ENCODE assay signal across 8 mouse cellular contexts in genomic region chr10:25199510-25200353, GRCm38 (mm10).
DNase-seq lines count a peak whose midpoint lies in the region; ATAC-seq lines count a peak whose summit lies in the region.

No protein-coding gene starts in this region.

- H3K4me3 ChIP-seq in liver, embryonic 16.5 days (ENCODE audit: low read depth, low read length), result peak overlapping the region; percentile 43
- H3K4me3 ChIP-seq in neural tube, embryonic 13.5 days, result peak overlapping the region; percentile 49

- DNase-seq in adrenal gland, adult (ENCODE audit: inconsistent age in 2 of 2, low spot score in 1 of 2), result peak; percentile 72 to 91
- DNase-seq in cerebellum, postnatal 25 days, result peak; percentile 91 to 92
- peak; percentile 47 to 59 for DNase-seq in frontal cortex, postnatal 25 days (ENCODE audit: low spot score in 2 of 2)
- DNase-seq in layer of hippocampus, adult 18-20 months (ENCODE audit: low spot score in 2 of 2), result peak; percentile 54 to 73
- peak; percentile 19 for DNase-seq in urinary bladder, postnatal 25 days (ENCODE audit: low spot score)

- ATAC-seq in hematopoietic stem cell, adult 5-6 weeks (replicated peaks in 1 of 2; ENCODE audit: insufficient read depth in 1 of 2, low FRiP score in 2 of 2, low TSS enrichment in 1 of 2, low read depth in 1 of 2, poor library complexity in 2 of 2, severe bottlenecking in 2 of 2), result peak; percentile 75 to 83
- peak; percentile 58; the same call in 1 of the 2 replicates for ATAC-seq in liver, embryonic 16.5 days (ENCODE audit: low read depth)
- peak; percentile 91 for ATAC-seq in neural tube, embryonic 13.5 days (ENCODE audit: low read depth)

- peak overlapping the region; percentile 54 for H3K4me2 ChIP-seq in liver, embryonic 16.5 days (ENCODE audit: low read depth, low read length)
- H3K4me2 ChIP-seq in neural tube, embryonic 13.5 days, result peak overlapping the region; percentile 71

- no peaks in the 10 kb centered on the region for H3K36me3 ChIP-seq in liver, embryonic 16.5 days (ENCODE audit: control insufficient read depth, insufficient read depth)
- no peaks in the 10 kb centered on the region for H3K36me3 ChIP-seq in neural tube, embryonic 13.5 days

- WGBS in liver, embryonic 16.5 days (ENCODE audit: insufficient replicate concordance), result 15% methylated on average over 32 of the region's 32 CpGs
- WGBS in neural tube, embryonic 13.5 days, result 16% methylated on average over 32 of the region's 32 CpGs

- H3K9ac ChIP-seq in liver, embryonic 16.5 days (ENCODE audit: low read depth, low read length), result peak overlapping the region; percentile 53
- peak overlapping the region; percentile 77 for H3K9ac ChIP-seq in neural tube, embryonic 13.5 days

- H3K4me1 ChIP-seq in liver, embryonic 16.5 days (ENCODE audit: control insufficient read depth, low read depth, low read length), result no peaks in the 10 kb centered on the region
- H3K4me1 ChIP-seq in neural tube, embryonic 13.5 days (replicated peaks), result peaks cover 29% of the 10 kb centered on the region

- no peaks in the 10 kb centered on the region for H3K27me3 ChIP-seq in liver, embryonic 16.5 days (ENCODE audit: control insufficient read depth, insufficient read depth, low read depth, low read length)
- H3K27me3 ChIP-seq in neural tube, embryonic 13.5 days, result no peaks in the 10 kb centered on the region

- no peak overlapping the region for H3K27ac ChIP-seq in liver, embryonic 16.5 days (ENCODE audit: low read length)
- peak overlapping the region; percentile 70 for H3K27ac ChIP-seq in neural tube, embryonic 13.5 days (replicated peaks)

- H3K9me3 ChIP-seq in liver, embryonic 16.5 days (replicated peaks; ENCODE audit: control insufficient read depth, low read length), result no peaks in the 10 kb centered on the region
- H3K9me3 ChIP-seq in neural tube, embryonic 13.5 days, result no peaks in the 10 kb centered on the region

Comparison
In these comparisons a context has a peak if more than half of its experiments do, and no peak if none do; other contexts are left out.
1. DNase-seq: peak in every context shown above with its lines; median percentile 92 in cerebellum, postnatal 25 days; 82 in adrenal gland, adult; 64 in layer of hippocampus, adult 18-20 months; 53 in frontal cortex, postnatal 25 days; 19 in urinary bladder, postnatal 25 days.